Mouse (Mus musculus) kidney, adult 18-20 months (tissue): ENCODE results near the gene Nr3c2.

ENCODE experiments used
- DNase-seq: peaks from one replicate; pipeline ENCODE4 v3.0.0; 2021

The Nr3c2 gene

DNA sequence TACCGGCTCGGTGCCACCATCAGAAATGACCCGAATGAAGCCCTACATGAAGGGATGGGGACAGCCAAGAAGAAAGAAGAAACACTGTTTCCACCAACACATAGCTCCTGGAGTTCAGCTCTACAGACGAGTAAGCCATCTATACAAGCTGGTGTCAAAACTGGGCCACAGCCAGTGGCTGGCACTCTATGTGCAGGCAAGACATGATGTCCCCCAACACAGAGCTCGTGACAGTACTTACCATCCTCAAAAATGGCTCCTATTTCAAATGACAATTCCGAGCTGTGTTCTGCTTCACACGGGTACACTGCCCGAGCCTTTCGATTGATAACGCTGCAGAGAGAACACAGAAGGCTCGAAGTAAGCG, 357.8 kb downstream of the Nr3c2 start:
- no peak for DNase-seq

DNA sequence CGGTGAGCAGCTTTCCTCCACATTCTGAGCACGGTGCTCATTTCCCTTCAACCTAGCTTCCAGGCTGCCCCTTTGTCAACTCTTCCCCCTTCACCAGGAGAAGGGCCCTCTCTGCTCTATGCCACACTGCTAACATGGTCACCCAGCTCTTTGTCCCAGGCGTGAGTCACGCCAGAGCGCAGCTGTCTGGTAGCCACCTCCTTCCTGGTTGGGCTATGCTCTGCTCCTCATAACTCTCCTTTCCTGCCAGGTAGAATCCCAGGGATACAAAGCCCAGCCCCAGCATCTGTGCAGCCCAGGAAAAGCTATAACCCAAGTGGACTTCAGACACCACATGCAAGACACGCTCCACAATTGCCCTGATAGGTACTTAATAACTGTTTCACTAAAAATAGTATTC, 362.0 kb downstream of the Nr3c2 start:
- no peak for DNase-seq

- no peak for DNase-seq
These were observed 363.2 kb downstream of the Nr3c2 start for GRCm38 (mm10) chr8:77262216-77263009.

GRCm38 (mm10) chr8:77267941-77268405, 368.7 kb downstream of the Nr3c2 start:
- peak; percentile 53 for DNase-seq

DNA sequence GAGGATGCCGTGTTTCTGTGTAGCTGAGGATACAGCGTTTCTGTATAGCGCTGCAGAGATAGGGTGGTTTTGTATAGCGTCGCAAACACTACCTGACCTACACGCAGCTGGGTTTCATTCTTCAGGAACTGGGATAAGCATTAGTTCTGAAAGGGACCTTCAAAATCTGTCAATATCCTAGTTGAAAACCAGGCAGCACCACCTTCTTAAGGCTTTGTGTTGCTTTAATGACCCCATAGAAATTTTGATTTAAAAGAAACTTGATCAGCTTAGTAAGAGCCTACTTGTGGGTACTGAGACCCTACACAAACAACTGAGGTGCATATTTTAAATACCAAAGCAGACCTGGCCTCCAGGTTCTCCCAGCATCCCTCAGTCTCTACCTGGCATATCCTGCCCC, 372.9 kb downstream of the Nr3c2 start:
- no peak for DNase-seq

- DNase-seq = no peak
These were observed 376.3 kb downstream of the Nr3c2 start for GRCm38 (mm10) chr8:77275571-77275970.

GRCm38 (mm10) chr8:77276827-77277226, 377.6 kb downstream of the Nr3c2 start:
- peak; percentile 47 for DNase-seq

GRCm38 (mm10) chr8:77278246-77278645, 379.0 kb downstream of the Nr3c2 start:
- DNase-seq = no peak

DNA sequence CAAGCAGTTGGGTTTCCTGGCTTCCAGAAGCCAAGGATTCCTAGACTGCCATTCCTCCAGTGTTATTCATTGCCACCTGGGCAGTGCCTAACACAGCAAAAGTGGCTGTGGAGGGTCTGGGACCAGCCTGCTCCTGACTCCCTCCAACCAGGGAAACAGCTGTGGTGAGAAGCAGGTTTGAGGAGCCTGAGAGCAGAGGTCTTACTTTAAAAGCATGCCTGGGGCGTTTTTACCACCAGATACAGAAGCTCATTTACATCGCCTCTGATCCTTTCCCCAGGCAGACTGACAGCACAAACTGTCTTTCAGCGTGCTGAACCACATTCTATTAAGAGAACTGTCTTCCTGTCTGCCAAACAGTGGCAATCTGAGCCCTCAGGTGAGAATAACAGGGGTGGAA, 380.7 kb downstream of the Nr3c2 start:
- DNase-seq = no peak

DNA sequence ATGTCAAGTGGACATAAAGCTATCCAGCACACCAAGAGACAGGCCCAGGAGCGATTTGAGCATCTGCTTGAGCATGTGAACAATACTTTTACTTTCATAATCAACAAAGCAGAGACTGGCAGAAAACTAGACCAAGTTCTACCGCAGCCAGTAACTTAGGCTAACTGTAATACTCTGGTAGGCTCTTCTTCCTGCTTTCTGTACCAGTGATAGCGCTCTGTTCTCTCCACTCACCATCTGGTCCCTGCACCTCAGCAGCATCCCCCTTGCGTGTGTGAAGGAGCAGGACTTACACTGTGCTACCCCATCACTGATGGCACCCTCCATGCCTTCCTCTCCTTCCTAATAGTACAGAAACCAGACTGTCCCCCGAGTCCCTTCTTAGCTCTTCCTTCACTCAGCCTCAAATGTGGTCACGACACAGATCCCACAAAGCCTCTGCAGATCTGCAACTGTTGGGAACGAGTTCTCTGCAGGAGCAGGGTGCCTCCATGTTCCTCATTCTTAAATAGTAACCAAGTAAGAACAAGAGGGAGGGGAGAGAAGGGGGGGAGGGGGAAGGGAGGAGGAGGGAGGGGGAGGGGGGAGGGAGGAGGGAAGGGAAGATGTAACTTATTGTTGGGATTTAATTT, 383.5 kb downstream of the Nr3c2 start:
- no peak for DNase-seq

GRCm38 (mm10) chr8:77284473-77284872, 385.2 kb downstream of the Nr3c2 start:
- no peak for DNase-seq

- no peak for DNase-seq
These were observed 388.8 kb downstream of the Nr3c2 start for GRCm38 (mm10) chr8:77288065-77288464.

DNA sequence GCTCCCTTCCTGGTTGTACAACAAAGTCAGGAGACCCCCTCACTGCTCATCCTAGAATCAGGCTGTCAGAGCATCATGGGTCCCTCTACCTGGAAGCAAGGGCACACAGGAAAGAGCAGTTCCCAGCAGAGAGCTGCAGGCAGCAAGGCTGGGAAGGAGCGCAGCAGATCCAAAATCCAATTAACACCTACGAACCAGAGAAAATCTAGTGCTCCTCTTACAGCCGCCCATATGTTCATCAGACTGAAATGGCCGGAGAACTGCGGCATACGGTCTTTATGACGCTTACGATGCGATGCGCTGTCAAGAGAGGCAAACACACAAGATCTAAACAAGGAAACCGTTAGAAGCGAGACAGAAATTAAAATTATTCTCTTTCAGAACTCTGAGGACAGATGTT, 389.2 kb downstream of the Nr3c2 start:
- no peak for DNase-seq

- DNase-seq = no peak
These were observed 392.9 kb downstream of the Nr3c2 start for GRCm38 (mm10) chr8:77292120-77292519.

GRCm38 (mm10) chr8:77292649-77293048, 393.4 kb downstream of the Nr3c2 start:
- no peak for DNase-seq

DNA sequence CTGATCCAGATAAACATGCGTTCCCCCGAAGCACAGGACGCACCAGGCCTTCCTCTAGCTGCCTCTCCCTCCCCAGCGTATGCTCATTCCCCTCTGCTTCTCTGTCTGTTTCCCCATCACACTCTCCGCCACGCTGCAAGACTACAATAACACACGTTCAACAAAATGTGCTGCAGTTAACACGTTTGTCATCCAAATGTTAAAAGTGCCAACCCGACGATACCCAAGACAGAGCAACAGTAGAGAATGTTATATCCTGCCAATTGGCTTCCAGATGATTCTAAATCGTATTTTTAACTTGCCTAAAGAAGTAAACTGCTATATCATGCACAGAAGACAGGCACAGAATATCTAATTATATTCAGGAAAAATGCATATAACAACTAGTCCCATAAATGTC, 395.4 kb downstream of the Nr3c2 start:
- DNase-seq = peak; percentile 0
